ENCODE assay signal across 31 mouse cellular contexts in genomic region chr4:58003501-58003900, GRCm38 (mm10). TPM values are rescaled to one million over a fixed set of nuclear protein-coding genes. Genes with fewer than 3 reads are reported as not detected.
DNase-seq lines count a peak whose midpoint lies in the region; ATAC-seq and TF ChIP-seq lines count a peak whose summit lies in the region.
"Had no signal": no experiment of that assay in that cellular context is flagged by ENCODE, and none has a peak within 500 bp of the region (broad histone marks: within the 10 kb centered on the region; RNA-seq: fewer than 3 reads in every experiment).

No protein-coding gene starts in this region.

- no peak overlapping the region for H3K9ac ChIP-seq in intestine, postnatal 0 days (ENCODE audit: low read depth, low read length)
- no peak overlapping the region for H3K9ac ChIP-seq in intestine, embryonic 16.5 days (ENCODE audit: low read depth, low read length)
- no peak overlapping the region for H3K9ac ChIP-seq in liver, adult 2 months (ENCODE audit: low read depth, low read length)
- H3K9ac ChIP-seq: embryonic facial prominence, embryonic 13.5 days; forebrain, embryonic 12.5 days; forebrain, embryonic 15.5 days; heart, embryonic 13.5 days; hindbrain, embryonic 14.5 days had no signal

- H3K4me2 ChIP-seq in intestine, postnatal 0 days (replicated peaks; ENCODE audit: low read depth), result no peak overlapping the region
- no peak overlapping the region for H3K4me2 ChIP-seq in intestine, embryonic 16.5 days (ENCODE audit: low read depth, low read length)
- H3K4me2 ChIP-seq: embryonic facial prominence, embryonic 13.5 days; forebrain, embryonic 12.5 days; forebrain, embryonic 15.5 days; heart, embryonic 13.5 days; hindbrain, embryonic 14.5 days had no signal

- no peaks in the 10 kb centered on the region for H3K9me3 ChIP-seq in intestine, postnatal 0 days (ENCODE audit: control insufficient read depth)
- H3K9me3 ChIP-seq in intestine, embryonic 16.5 days (ENCODE audit: control insufficient read depth, low read length), result no peaks in the 10 kb centered on the region
- H3K9me3 ChIP-seq: embryonic facial prominence, embryonic 13.5 days; forebrain, embryonic 12.5 days; forebrain, embryonic 15.5 days; heart, embryonic 10.5 days; heart, embryonic 13.5 days had no signal

- no peaks in the 10 kb centered on the region for H3K36me3 ChIP-seq in intestine, postnatal 0 days (ENCODE audit: control insufficient read depth, insufficient read depth)
- H3K36me3 ChIP-seq in intestine, embryonic 16.5 days (ENCODE audit: control insufficient read depth, insufficient read depth, low read length), result no peaks in the 10 kb centered on the region
- no peaks in the 10 kb centered on the region for H3K36me3 ChIP-seq in liver, adult 2 months (ENCODE audit: control insufficient read depth, insufficient read depth, low read length)
- H3K36me3 ChIP-seq: embryonic facial prominence, embryonic 13.5 days; forebrain, embryonic 12.5 days; forebrain, embryonic 15.5 days; heart, embryonic 10.5 days; heart, embryonic 13.5 days had no signal

- no peak for TF ChIP-seq CTCF in intestine, postnatal 0 days (IDR thresholded peaks at IDR 0.05; ENCODE audit: low read depth)
- TF ChIP-seq CTCF in liver, adult 2 months (IDR thresholded peaks at IDR 0.05; ENCODE audit: low read depth, low read length), result no peak

- H3K4me1 ChIP-seq in intestine, postnatal 0 days (replicated peaks; ENCODE audit: control insufficient read depth, insufficient read depth, low read length), result no peaks in the 10 kb centered on the region
- H3K4me1 ChIP-seq in intestine, embryonic 16.5 days (ENCODE audit: control insufficient read depth, insufficient read depth, low read length), result no peaks in the 10 kb centered on the region
- H3K4me1 ChIP-seq in liver, adult 2 months (ENCODE audit: control insufficient read depth, insufficient read depth, low read length), result no peaks in the 10 kb centered on the region
- H3K4me1 ChIP-seq: embryonic facial prominence, embryonic 13.5 days; forebrain, embryonic 12.5 days; forebrain, embryonic 15.5 days; heart, embryonic 10.5 days; heart, embryonic 13.5 days had no signal

- DNase-seq in liver, adult 2 months (ENCODE audit: extremely low read depth, low read depth, low spot score), result peak; percentile 86
- DNase-seq in liver, result no peak
- peak; percentile 1 for DNase-seq in embryo, embryonic 9.5 days (ENCODE audit: extremely low spot score)
- DNase-seq in large intestine, adult 2 months (ENCODE audit: low read depth, low spot score), result peak; percentile 60
- DNase-seq in heart, adult 8-10 months (ENCODE audit: low spot score), result no peak
- DNase-seq in layer of hippocampus, adult 8-10 months (ENCODE audit: low spot score in 2 of 2), result no peak
- DNase-seq: adrenal gland, adult 2 months; adrenal gland, postnatal 14 days; cerebellum, adult 11-12 months; cerebellum, adult 8-10 months; gastrocnemius, postnatal 25 days; heart, adult 18-20 months; heart, postnatal 14 days; heart, postnatal 4 days had no signal

- no peaks in the 10 kb centered on the region for H3K27me3 ChIP-seq in intestine, postnatal 0 days (replicated peaks; ENCODE audit: control insufficient read depth, insufficient read depth, low read length)
- no peaks in the 10 kb centered on the region for H3K27me3 ChIP-seq in intestine, embryonic 16.5 days (replicated peaks; ENCODE audit: control insufficient read depth, insufficient read depth, low read length)
- H3K27me3 ChIP-seq in liver, adult 2 months (ENCODE audit: control insufficient read depth, insufficient read depth, low read length), result no peaks in the 10 kb centered on the region
- H3K27me3 ChIP-seq: embryonic facial prominence, embryonic 13.5 days; forebrain, embryonic 12.5 days; forebrain, embryonic 15.5 days; heart, embryonic 13.5 days had no signal

- H3K79me2 ChIP-seq in liver, adult 2 months (ENCODE audit: control insufficient read depth, insufficient read depth, low read length), result no peaks in the 10 kb centered on the region

- no peak overlapping the region for H3K4me3 ChIP-seq in intestine, postnatal 0 days (ENCODE audit: low read depth, low read length)
- no peak overlapping the region for H3K4me3 ChIP-seq in intestine, embryonic 16.5 days (ENCODE audit: low read length)
- no peak overlapping the region for H3K4me3 ChIP-seq in liver, adult 2 months (ENCODE audit: insufficient read depth, low read depth, low read length)
- H3K4me3 ChIP-seq: embryonic facial prominence, embryonic 13.5 days; erythroblast, embryonic 14.5 days; forebrain, embryonic 12.5 days; forebrain, embryonic 15.5 days; heart, embryonic 10.5 days; heart, embryonic 13.5 days had no signal

- TF ChIP-seq POLR2A in liver, adult 2 months (IDR thresholded peaks at IDR 0.05; ENCODE audit: extremely low read depth, insufficient read depth, low read length), result no peak

- ATAC-seq in intestine, postnatal 0 days, result peak; percentile 43
- no peak for ATAC-seq in intestine, embryonic 16.5 days
- ATAC-seq: CD4-positive, CD25-positive, alpha-beta regulatory T cell, adult 4 months; forebrain, embryonic 15.5 days; hindbrain, postnatal 0 days had no signal

- no peak overlapping the region for H3K27ac ChIP-seq in intestine, postnatal 0 days (ENCODE audit: low read depth, low read length)
- no peak overlapping the region for H3K27ac ChIP-seq in intestine, embryonic 16.5 days (ENCODE audit: low read length)
- no peak overlapping the region for H3K27ac ChIP-seq in liver, adult 2 months (replicated peaks; ENCODE audit: insufficient read depth, low read depth, low read length)
- H3K27ac ChIP-seq: embryonic facial prominence, embryonic 13.5 days; forebrain, embryonic 12.5 days; forebrain, embryonic 15.5 days; heart, embryonic 10.5 days; heart, embryonic 13.5 days; hindbrain, embryonic 14.5 days; hindbrain, postnatal 0 days had no signal

- 57% methylated on average over 3 of the region's 3 CpGs for WGBS in intestine, postnatal 0 days
- 66% methylated on average over 3 of the region's 3 CpGs for WGBS in intestine, embryonic 16.5 days
- 35% methylated on average over 3 of the region's 3 CpGs for WGBS in liver, adult 2 months
- 27% methylated on average over 3 of the region's 3 CpGs for WGBS in large intestine, adult 2 months

RNA-seq across cellular contexts. Expression of gene Txndc8, which starts 5.4 kb away (rescaled TPM):
- polyA plus RNA-seq in intestine, postnatal 0 days (2015; fragmentation: Nextera tagmentation; extraction: Ambion mirVana), result not detected in 2 replicates
- polyA plus RNA-seq in intestine, embryonic 16.5 days (2015; fragmentation: Nextera tagmentation; extraction: Ambion mirVana), result not detected in 2 replicates
- total RNA-seq in liver, adult 2 months (2014; rRNA removed), result not detected in 2 replicates
- polyA plus RNA-seq in liver, adult 2 months (2012; rRNA removed), result not detected in 2 replicates
- not detected in 2 replicates for polyA plus RNA-seq in large intestine, adult 2 months (2012; rRNA removed)
- total RNA-seq in heart, adult 8-10 months (2022), result not detected
- not detected for total RNA-seq in layer of hippocampus, adult 8-10 months (2022)
- total RNA-seq: adrenal gland, adult 2 months; adrenal gland, postnatal 14 days; adrenal gland, postnatal 4 days; gastrocnemius, adult 8-10 months; gastrocnemius, postnatal 25 days; heart, adult 18-20 months; heart, postnatal 14 days; heart, postnatal 4 days; hindbrain, postnatal 0 days; MEL had no signal
- polyA plus RNA-seq: adrenal gland, adult 2 months; C2C12; CD4-positive, CD25-positive, alpha-beta regulatory T cell, adult 4 months; embryonic facial prominence, embryonic 13.5 days; erythroblast, embryonic 14.5 days; forebrain, embryonic 12.5 days; forebrain, embryonic 15.5 days; heart, embryonic 10.5 days; heart, embryonic 13.5 days; heart, embryonic 16.5 days; hindbrain, embryonic 11.5 days; hindbrain, embryonic 14.5 days; hindbrain, postnatal 0 days had no signal

RNA-seq across cellular contexts. Expression of gene Txn1, which starts 47.3 kb away (rescaled TPM):
- polyA plus RNA-seq in intestine, postnatal 0 days (2015; fragmentation: Nextera tagmentation; extraction: Ambion mirVana), result 702 and 713 TPM in 2 replicates
- polyA plus RNA-seq in intestine, embryonic 16.5 days (2015; fragmentation: Nextera tagmentation; extraction: Ambion mirVana), result 666 and 671 TPM in 2 replicates
- 138 and 151 TPM in 2 replicates for total RNA-seq in liver, adult 2 months (2014; rRNA removed)
- 246 and 257 TPM in 2 replicates for polyA plus RNA-seq in liver, adult 2 months (2012; rRNA removed)
- polyA plus RNA-seq in large intestine, adult 2 months (2012; rRNA removed), result 601 and 707 TPM in 2 replicates
- total RNA-seq in heart, adult 8-10 months (2022), result 100 to 1,000 TPM; 104 to 107 (median 106) TPM
- 10 to 100 TPM; 85.4 to 95.3 (median 92.5) TPM for total RNA-seq in layer of hippocampus, adult 8-10 months (2022)

Comparison
In these comparisons a context has a peak if more than half of its experiments do, and no peak if none do; other contexts are left out.
1. DNase-seq: peak in liver, adult 2 months (single experiment), embryo, embryonic 9.5 days (single experiment) and large intestine, adult 2 months (single experiment); none in liver (single experiment), heart, adult 8-10 months (single experiment) and layer of hippocampus, adult 8-10 months (0 of 2).